Mouse (Mus musculus) thymus, adult 2 months (tissue): ENCODE measurements around the gene Map4k3. TPM values are rescaled to one million over a fixed set of nuclear protein-coding genes. Genes with fewer than 3 reads are reported as not detected.
"Not testable (repeated sequence)": the region's sequence is repeated elsewhere in the genome, so short reads cannot be mapped to it uniquely, and the experiment has no call there.

Experiments used
- DNase-seq: peaks from one replicate; pipeline ENCODE4 v3.0.0; 2021
- H3K27ac ChIP-seq: fragments of 200-500 bp; 2 replicates; pipeline ENCODE4 v1.5.1; 2012; ENCODE audit warnings: low read length, control low read depth; ENCODE audit not compliant: control insufficient read depth, insufficient read depth
- H3K27me3 ChIP-seq: fragments of 200-500 bp; 2 replicates; pipeline ENCODE4 v1.6.1; 2012; ENCODE audit warnings: mild to moderate bottlenecking, low read length, moderate library complexity, mixed read lengths; ENCODE audit not compliant: control insufficient read depth, insufficient read depth
- H3K36me3 ChIP-seq: fragments of 200-500 bp; 2 replicates; pipeline ENCODE4 v1.6.1; 2012; ENCODE audit warnings: mild to moderate bottlenecking, low read length, moderate library complexity; ENCODE audit not compliant: control insufficient read depth, insufficient read depth
- H3K4me1 ChIP-seq: fragments of 200-500 bp; replicated peaks from 2 replicates; pipeline ENCODE4 v1.6.1; 2012; ENCODE audit warnings: low read length; ENCODE audit not compliant: control insufficient read depth, insufficient read depth
- H3K4me3 ChIP-seq: fragments of 200-500 bp; 2 replicates; pipeline ENCODE4 v1.5.1; 2012; ENCODE audit warnings: mild to moderate bottlenecking, low read length, control low read depth, moderate library complexity; ENCODE audit not compliant: control insufficient read depth, insufficient read depth
- CTCF ChIP-seq: fragments of 200-500 bp; IDR thresholded peaks from 2 replicates; pipeline ENCODE4 v1.5.1; 2012; ENCODE audit warnings: mild to moderate bottlenecking, control low read depth, low read length, moderate library complexity, borderline replicate concordance; ENCODE audit not compliant: control insufficient read depth, poor library complexity, insufficient read depth; ENCODE audit errors: extremely low read depth
- POLR2A ChIP-seq: fragments of 200-500 bp; IDR thresholded peaks from 2 replicates; pipeline ENCODE4 v1.6.1; 2012; ENCODE audit warnings: mild to moderate bottlenecking, low read length, control low read depth, moderate library complexity; ENCODE audit not compliant: control insufficient read depth, poor library complexity, insufficient read depth; ENCODE audit errors: extremely low read depth
- WGBS: fragments of 180-500 bp; shearing (Covaris S2); methylation state at CpG from one replicate; pipeline ENCODE4 v1.1.7; 2018; 5-methylcytosine and 5-hydroxymethylcytosine counted together
- polyA plus RNA-seq: library from polyadenylated mRNA; depleted of rRNA; stranded (reverse); fragments of >200 nt; gene quantifications from 2 replicates; pipeline ENCODE4 v1.2.3, GENCODE M21; 2012; rRNA removed

Map4k3 gene
- polyA plus RNA-seq, 1 experiment, result 5.9 TPM

GRCm38 (mm10) chr17:80546846-80547245, 181.4 kb downstream of the Map4k3 start:
- Histone ChIP-seq H3K4me3 (no peak overlapping the region), H3K27me3 (no peaks in the 10 kb centered on the region), H3K27ac (no peak overlapping the region), H3K36me3 (no peaks in the 10 kb centered on the region), H3K4me1 (no peaks in the 10 kb centered on the region)
- 88% methylated on average over 2 of the region's 2 CpGs for WGBS
- DNase-seq, result no peak
- no peak for TF ChIP-seq POLR2A
- no peak for TF ChIP-seq CTCF

- Histone ChIP-seq H3K36me3 (no peaks in the 10 kb centered on the region), H3K27ac (no peak overlapping the region), H3K4me1 (no peaks in the 10 kb centered on the region), H3K27me3 (no peaks in the 10 kb centered on the region), H3K4me3 (no peak overlapping the region)
- DNase-seq, result no peak
- 68% methylated on average over 8 of the region's 8 CpGs for WGBS
- no peak for TF ChIP-seq POLR2A
- TF ChIP-seq CTCF, result no peak
Measured at GRCm38 (mm10) chr17:80546227-80546626, 182.1 kb downstream of the Map4k3 start.

- no peak overlapping the region for H3K27ac ChIP-seq
- TF ChIP-seq POLR2A (no peak), CTCF (no peak)
- no peaks in the 10 kb centered on the region for H3K36me3 ChIP-seq
- 97% methylated on average over 20 of the region's 20 CpGs for WGBS
- H3K4me1 ChIP-seq, result no peaks in the 10 kb centered on the region
- no peak for DNase-seq
- no peaks in the 10 kb centered on the region for H3K27me3 ChIP-seq
- H3K4me3 ChIP-seq, result no peak overlapping the region
Measured at GRCm38 (mm10) chr17:80543646-80544045, 184.6 kb downstream of the Map4k3 start.

DNA sequence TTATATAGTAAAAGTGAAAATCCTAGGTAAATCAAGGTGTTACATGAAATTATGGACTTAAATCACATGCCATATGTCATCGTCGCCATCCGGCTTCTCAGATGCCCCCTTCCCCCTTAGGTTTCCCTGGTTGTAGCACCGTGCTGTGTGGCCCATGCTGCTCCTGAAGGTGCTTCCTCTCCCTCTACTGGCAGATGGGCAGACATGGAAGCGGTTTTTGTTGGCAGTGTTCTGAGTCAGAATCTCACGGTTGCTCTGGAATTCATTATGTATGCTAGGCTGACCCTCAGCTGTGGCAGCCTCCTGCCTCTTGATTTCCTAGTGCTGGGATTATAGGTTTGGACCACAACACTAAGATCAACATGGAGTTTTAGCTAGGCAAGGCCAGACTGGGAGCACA, 191.1 kb downstream of the Map4k3 start:
- no peak for DNase-seq
- Histone ChIP-seq H3K4me3 (no peak overlapping the region), H3K36me3 (no peaks in the 10 kb centered on the region), H3K27ac (no peak overlapping the region), H3K4me1 (no peaks in the 10 kb centered on the region), H3K27me3 (no peaks in the 10 kb centered on the region)
- 84% methylated on average over 6 of the region's 6 CpGs for WGBS
- TF ChIP-seq CTCF, result no peak
- no peak for TF ChIP-seq POLR2A

- Histone ChIP-seq H3K27ac (no peak overlapping the region), H3K4me1 (no peaks in the 10 kb centered on the region), H3K4me3 (no peak overlapping the region), H3K27me3 (no peaks in the 10 kb centered on the region), H3K36me3 (no peaks in the 10 kb centered on the region)
- 95% methylated on average over 6 of the region's 6 CpGs for WGBS
- no peak for TF ChIP-seq POLR2A
- TF ChIP-seq CTCF, result no peak
- no peak for DNase-seq
Measured at GRCm38 (mm10) chr17:80535633-80536032, 192.7 kb downstream of the Map4k3 start.

- DNase-seq, H3K27ac ChIP-seq, H3K4me3 ChIP-seq, H3K27me3 ChIP-seq, H3K36me3 ChIP-seq, H3K4me1 ChIP-seq: not testable (repeated sequence)
- 95% methylated on average over 2 of the region's 2 CpGs for WGBS
Measured at GRCm38 (mm10) chr17:80531351-80531750, 196.9 kb downstream of the Map4k3 start.

Other genes starting within 250 kb of the Map4k3 start
- gene Sos1, start 248.0 kb downstream of the Map4k3 start, polyA plus RNA-seq, result 4.1 and 5.0 TPM in 2 replicates
- gene Cdkl4, start 150.7 kb downstream of the Map4k3 start, polyA plus RNA-seq, result 0.05 and 0.24 TPM in 2 replicates
- 0.09 and 0.23 TPM in 2 replicates for gene Tmem178, start 216.1 kb upstream of the Map4k3 start, polyA plus RNA-seq